Mouse (Mus musculus) midbrain, embryonic 13.5 days (tissue): ENCODE data around the gene Bcar3. TPM values are rescaled to one million over a fixed set of nuclear protein-coding genes. Genes with fewer than 3 reads are reported as not detected.
"Not testable (repeated sequence)": the region's sequence is repeated elsewhere in the genome, so short reads cannot be mapped to it uniquely, and the experiment has no call there.

Source experiments
- ATAC-seq: fragments of 200-750 bp; cut with Nextera tagmentation; 2 replicates; pipeline ENCODE4 v1.8.0; 2017; ENCODE audit warnings: mild to moderate bottlenecking, moderate TSS enrichment, moderate library complexity
- H3K27ac ChIP-seq: fragments of 300-500 bp; sonication (generic); 2 replicates; pipeline ENCODE4 v1.5.1; 2015; ENCODE audit warnings: inconsistent platforms, mild to moderate bottlenecking, moderate library complexity
- H3K27me3 ChIP-seq: fragments of 300-500 bp; sonication (generic); 2 replicates; pipeline ENCODE4 v1.6.1; 2015; ENCODE audit warnings: mild to moderate bottlenecking, inconsistent platforms
- H3K36me3 ChIP-seq: fragments of 300-500 bp; sonication (generic); 2 replicates; pipeline ENCODE4 v1.6.1; 2015; ENCODE audit warnings: mild to moderate bottlenecking, inconsistent platforms
- H3K4me1 ChIP-seq: fragments of 300-500 bp; sonication (generic); replicated peaks from 2 replicates; pipeline ENCODE4 v1.6.1; 2015; ENCODE audit warnings: inconsistent platforms
- H3K4me2 ChIP-seq: fragments of 300-500 bp; sonication (generic); replicated peaks from 2 replicates; pipeline ENCODE4 v1.6.1; 2015; ENCODE audit warnings: moderate library complexity, mild to moderate bottlenecking, inconsistent platforms
- H3K4me3 ChIP-seq: fragments of 300-500 bp; sonication (generic); replicated peaks from 2 replicates; pipeline ENCODE4 v1.5.1; 2015; ENCODE audit warnings: mild to moderate bottlenecking, inconsistent platforms
- H3K9ac ChIP-seq: fragments of 300-500 bp; sonication (generic); replicated peaks from 2 replicates; pipeline ENCODE4 v1.6.1; 2015; ENCODE audit warnings: mild to moderate bottlenecking, inconsistent platforms
- H3K9me3 ChIP-seq: fragments of 300-500 bp; sonication (generic); 2 replicates; pipeline ENCODE4 v1.6.1; 2016; ENCODE audit warnings: mild to moderate bottlenecking, inconsistent platforms
- WGBS: fragments of 180-500 bp; shearing (Covaris S2); methylation state at CpG from one replicate; pipeline ENCODE4 v1.1.7; 2015; 5-methylcytosine and 5-hydroxymethylcytosine counted together
- polyA plus RNA-seq: library from polyadenylated mRNA; unstranded; fragments of >200 nt; fragmentation: Nextera tagmentation; extraction: Ambion mirVana; gene quantifications from 2 replicates; pipeline ENCODE4 v1.2.1, GENCODE M21; 2015

The Bcar3 gene
- polyA plus RNA-seq, 1 experiment from 2014 or later, result 8.0 TPM

DNA sequence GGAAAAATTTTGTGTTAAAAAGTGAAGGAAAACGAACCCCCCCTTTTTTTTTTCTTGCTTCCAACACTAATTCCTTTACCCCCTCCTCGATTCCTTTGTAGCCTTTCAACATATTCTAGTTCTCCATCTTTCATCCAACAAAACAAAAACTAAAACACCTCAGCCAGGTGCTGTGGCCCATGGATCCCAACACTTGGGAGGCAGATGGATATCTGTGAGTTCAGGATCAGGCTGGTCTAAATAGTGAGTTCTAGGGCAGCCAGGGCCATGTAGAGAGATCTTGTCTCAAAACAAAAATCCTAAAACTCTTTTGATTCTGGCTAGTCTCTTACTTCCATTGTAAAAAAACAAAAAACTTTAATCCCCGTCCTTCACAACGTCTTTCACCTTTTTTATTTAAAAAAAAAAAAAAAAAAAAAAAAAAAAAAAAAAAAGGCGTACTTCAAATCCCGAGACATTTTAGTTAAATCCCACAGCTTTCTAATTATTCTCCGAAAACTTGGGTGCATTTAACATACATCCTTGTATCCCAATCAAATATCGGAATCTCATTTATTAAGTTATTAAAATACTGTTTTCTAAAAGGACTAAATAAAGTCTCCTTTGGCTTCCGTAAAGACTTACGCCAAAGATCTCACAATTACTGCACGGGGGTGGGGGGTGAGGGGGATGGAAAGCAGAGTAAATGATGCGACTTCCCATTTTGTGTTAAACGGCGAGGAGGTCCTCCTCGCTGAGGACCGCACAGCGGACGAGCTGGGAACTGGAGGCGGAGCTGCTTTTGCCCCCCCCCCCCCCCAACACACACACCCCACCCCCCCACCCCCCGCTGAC, 20.3 kb upstream of the Bcar3 start:
- peak overlapping the region; percentile 36; the same call in 1 of the 2 replicates for H3K9ac ChIP-seq
- no peaks in the 10 kb centered on the region for H3K27me3 ChIP-seq
- no peak; the same call in 1 of the 2 replicates for ATAC-seq
- peak overlapping the region; percentile 25; the same call in 1 of the 2 replicates for H3K27ac ChIP-seq
- H3K4me1 ChIP-seq, result peaks cover 39% of the 10 kb centered on the region
- no peaks in the 10 kb centered on the region for H3K9me3 ChIP-seq
- H3K4me3 ChIP-seq, result peak overlapping the region; percentile 77
- WGBS, result 9% methylated on average over 20 of the region's 20 CpGs
- H3K4me2 ChIP-seq, result peak overlapping the region; percentile 41
- H3K36me3 ChIP-seq, result peaks cover 34% of the 10 kb centered on the region

- peak within 1 kb of the TSS; percentile 77 for H3K4me3 ChIP-seq
- H3K4me1 ChIP-seq, result peaks cover 39% of the 10 kb centered on the region
- peak; percentile 97 for ATAC-seq
- WGBS, result under 1% methylated on average over 57 of the region's 57 CpGs
- H3K4me2 ChIP-seq, result peak within 1 kb of the TSS; percentile 92
- H3K27me3 ChIP-seq, result no peaks in the 10 kb centered on the region
- peak within 1 kb of the TSS; percentile 82 for H3K9ac ChIP-seq
- H3K36me3 ChIP-seq, result peaks cover 42% of the 10 kb centered on the region
- no peaks in the 10 kb centered on the region for H3K9me3 ChIP-seq
- peak within 1 kb of the TSS; percentile 54 for H3K27ac ChIP-seq
Measured at GRCm38 (mm10) chr3:122274241-122275024, 19.5 kb upstream of the Bcar3 start, which contains the start of gene Dnttip2. TSS of gene Dnttip2 (plus strand) at chr3:122274388.

GRCm38 (mm10) chr3:122275111-122275510, 18.8 kb upstream of the Bcar3 start:
- Histone ChIP-seq H3K36me3 (peaks cover 48% of the 10 kb centered on the region), H3K27me3 (no peaks in the 10 kb centered on the region), H3K9me3 (no peaks in the 10 kb centered on the region), H3K4me2 (peak overlapping the region; percentile 92), H3K4me3 (peak overlapping the region; percentile 77), H3K4me1 (peaks cover 39% of the 10 kb centered on the region), H3K9ac (peak overlapping the region; percentile 82), H3K27ac (no peak overlapping the region)
- no peak for ATAC-seq
- WGBS, result 75% methylated on average over 10 of the region's 10 CpGs

GRCm38 (mm10) chr3:122287195-122287594, 6.7 kb upstream of the Bcar3 start:
- no peak overlapping the region for H3K4me2 ChIP-seq
- no peak for ATAC-seq
- H3K4me1 ChIP-seq, result peaks cover 21% of the 10 kb centered on the region
- H3K36me3 ChIP-seq, result peaks cover 33% of the 10 kb centered on the region
- H3K9ac ChIP-seq, result no peak overlapping the region
- no peaks in the 10 kb centered on the region for H3K27me3 ChIP-seq
- 85% methylated on average over 5 of the region's 5 CpGs for WGBS
- H3K27ac ChIP-seq, result no peak overlapping the region
- H3K9me3 ChIP-seq, result no peaks in the 10 kb centered on the region
- H3K4me3 ChIP-seq, result no peak overlapping the region

GRCm38 (mm10) chr3:122288613-122289195, 5.2 kb upstream of the Bcar3 start:
- Histone ChIP-seq H3K27me3 (no peaks in the 10 kb centered on the region), H3K36me3 (peaks cover 17% of the 10 kb centered on the region), H3K4me1 (peaks cover 26% of the 10 kb centered on the region), H3K27ac (no peak overlapping the region), H3K9me3 (no peaks in the 10 kb centered on the region), H3K9ac (no peak overlapping the region), H3K4me2 (no peak overlapping the region), H3K4me3 (no peak overlapping the region)
- ATAC-seq, result no peak
- 94% methylated on average over 5 of the region's 5 CpGs for WGBS

- not testable (repeated sequence) for H3K4me2 ChIP-seq, H3K9me3 ChIP-seq, H3K4me3 ChIP-seq, ATAC-seq, H3K27ac ChIP-seq, H3K9ac ChIP-seq, H3K27me3 ChIP-seq
- peaks cover 12% of the 10 kb centered on the region for H3K36me3 ChIP-seq
- peaks cover 28% of the 10 kb centered on the region for H3K4me1 ChIP-seq
- WGBS, result 84% methylated on average over 4 of the region's 4 CpGs
Measured at GRCm38 (mm10) chr3:122289344-122289743, 4.6 kb upstream of the Bcar3 start.

DNA sequence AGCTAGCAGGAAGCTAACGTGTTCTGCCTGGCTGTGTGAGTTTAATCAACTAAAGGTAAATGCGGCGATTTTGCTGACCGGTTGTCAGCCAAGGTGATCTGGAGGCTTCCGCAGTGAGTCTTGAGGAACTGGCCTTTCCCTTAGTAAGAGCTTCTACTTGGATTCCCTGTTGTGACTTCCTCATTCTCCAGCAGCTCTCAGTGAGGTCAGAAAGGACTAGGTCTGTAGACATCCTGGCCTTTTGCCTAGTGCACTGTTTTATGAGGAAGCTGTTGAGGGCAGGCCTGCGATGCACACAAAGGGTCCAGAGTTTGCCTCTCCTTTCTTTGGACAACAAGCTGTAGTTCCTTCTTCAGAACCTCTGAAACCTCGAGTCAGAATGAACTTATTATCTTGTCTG, 3.2 kb upstream of the Bcar3 start:
- Histone ChIP-seq H3K9ac (no peak overlapping the region), H3K36me3 (peaks cover 1% of the 10 kb centered on the region), H3K9me3 (no peaks in the 10 kb centered on the region), H3K4me2 (no peak overlapping the region), H3K4me3 (no peak overlapping the region), H3K27ac (no peak overlapping the region), H3K4me1 (peaks cover 42% of the 10 kb centered on the region), H3K27me3 (no peaks in the 10 kb centered on the region)
- WGBS, result 84% methylated on average over 7 of the region's 7 CpGs
- no peak for ATAC-seq

DNA sequence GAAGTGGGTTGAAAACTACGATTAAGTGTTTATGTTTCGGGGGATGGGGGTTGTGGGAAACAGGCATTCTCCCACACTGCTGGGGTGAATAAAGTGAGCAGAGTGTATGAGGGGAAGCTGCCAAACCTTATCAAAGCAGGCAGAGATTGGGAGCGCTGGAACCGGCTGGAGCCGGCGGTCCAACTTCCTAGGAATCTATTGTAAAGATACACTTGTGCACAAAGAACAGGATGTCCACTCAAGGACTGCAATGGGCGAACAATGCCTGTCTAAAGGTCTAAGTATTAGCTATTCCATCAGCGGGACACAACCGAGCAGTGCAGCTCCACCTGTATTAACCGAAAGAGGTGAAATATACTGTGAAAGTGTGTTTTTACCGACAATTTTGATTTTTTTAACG, 2.1 kb upstream of the Bcar3 start:
- H3K36me3 ChIP-seq, result no peaks in the 10 kb centered on the region
- no peak for ATAC-seq
- peak overlapping the region; percentile 93 for H3K9ac ChIP-seq
- H3K4me3 ChIP-seq, result peak overlapping the region; percentile 83
- peak overlapping the region; percentile 25; the same call in 1 of the 2 replicates for H3K27ac ChIP-seq
- H3K4me1 ChIP-seq, result peaks cover 43% of the 10 kb centered on the region
- no peaks in the 10 kb centered on the region for H3K27me3 ChIP-seq
- H3K4me2 ChIP-seq, result peak overlapping the region; percentile 76
- WGBS, result 43% methylated on average over 12 of the region's 12 CpGs
- no peaks in the 10 kb centered on the region for H3K9me3 ChIP-seq

- Histone ChIP-seq H3K27me3 (no peaks in the 10 kb centered on the region), H3K9me3 (no peaks in the 10 kb centered on the region), H3K4me3 (peak overlapping the region; percentile 83), H3K4me1 (peaks cover 51% of the 10 kb centered on the region), H3K36me3 (no peaks in the 10 kb centered on the region), H3K4me2 (peak overlapping the region; percentile 76), H3K27ac (peak overlapping the region; percentile 100), H3K9ac (peak overlapping the region; percentile 93)
- ATAC-seq, result peak; percentile 49
- WGBS, result 7% methylated on average over 45 of the region's 54 CpGs
Measured at GRCm38 (mm10) chr3:122292300-122293222, 1.4 kb upstream of the Bcar3 start.

- Histone ChIP-seq H3K4me1 (peaks cover 54% of the 10 kb centered on the region), H3K27ac (peak overlapping the region; percentile 100), H3K4me2 (peak overlapping the region; percentile 76), H3K4me3 (peak overlapping the region; percentile 83), H3K9me3 (no peaks in the 10 kb centered on the region), H3K27me3 (no peaks in the 10 kb centered on the region), H3K36me3 (no peaks in the 10 kb centered on the region), H3K9ac (peak overlapping the region; percentile 93)
- under 1% methylated on average over 88 of the region's 105 CpGs for WGBS
- ATAC-seq, result peak; percentile 60
Measured at GRCm38 (mm10) chr3:122293223-122293953, 548 bp upstream of the Bcar3 start.
